Mouse (Mus musculus) ovary, postnatal 36 days (tissue): ENCODE measurements around the gene Emsy.

ENCODE experiments used
- DNase-seq: peaks from one replicate; pipeline ENCODE4 v3.0.0; 2022; ENCODE audit warnings: low spot score, mixed read lengths

The Emsy gene

DNA sequence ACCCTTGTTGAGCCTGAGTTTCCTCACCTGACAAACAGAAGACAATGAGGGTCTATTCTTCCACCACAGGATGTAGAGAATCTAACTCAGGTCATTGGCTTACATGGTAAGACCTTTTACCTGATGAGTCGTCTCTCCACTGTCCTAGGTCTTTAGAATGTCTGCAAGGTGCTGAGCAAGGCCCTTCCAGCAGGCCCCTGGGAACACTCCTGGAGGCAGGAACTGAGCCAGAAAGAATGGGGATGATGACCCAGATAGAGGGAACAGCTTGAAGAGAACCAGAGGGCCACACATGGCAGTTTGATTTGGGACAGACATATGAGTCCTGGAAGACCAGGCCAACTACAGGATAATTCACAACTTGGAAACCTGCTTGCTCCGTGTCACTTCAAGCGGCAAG is 114.3 kb downstream of the Emsy start:
- DNase-seq, result no peak

DNA sequence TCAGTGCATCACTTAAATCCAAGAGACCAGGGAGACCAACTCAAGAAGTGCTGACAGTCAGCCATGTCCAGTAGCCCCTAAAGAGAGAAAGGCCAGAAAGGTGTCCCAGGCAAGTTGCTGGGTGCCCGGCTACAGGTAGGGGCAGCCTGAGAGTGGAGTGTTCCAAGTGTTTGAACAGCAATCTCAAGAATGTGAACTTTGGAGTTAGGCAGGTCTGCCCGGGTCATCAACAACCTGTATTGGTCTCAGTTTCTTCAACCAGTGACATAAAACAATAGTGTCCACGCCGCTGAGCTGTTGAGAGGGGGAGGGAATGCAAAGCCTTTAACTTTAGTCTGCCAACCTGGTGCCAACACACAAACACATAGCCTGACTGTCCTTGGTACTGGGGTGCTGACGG is 115.0 kb downstream of the Emsy start:
- no peak for DNase-seq

DNA sequence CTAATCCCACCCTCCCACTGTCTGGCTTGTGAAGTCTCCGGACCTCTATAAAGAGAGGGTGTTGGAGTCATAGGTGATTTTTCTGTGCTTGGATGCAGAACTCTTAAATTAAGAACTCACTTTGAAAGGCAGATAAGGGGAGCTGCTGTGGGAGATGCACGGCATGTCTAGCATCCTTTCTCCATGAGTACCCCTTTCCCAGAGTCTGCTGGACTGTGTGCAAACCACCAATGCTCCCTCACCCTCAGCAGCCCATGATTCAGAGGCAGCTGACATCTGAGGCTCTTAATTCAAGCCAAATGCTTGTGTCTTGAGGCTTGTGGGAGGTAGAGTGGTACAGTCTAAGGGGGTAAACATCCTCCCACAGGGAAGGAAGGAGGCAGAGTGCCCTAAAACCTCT is 115.7 kb downstream of the Emsy start:
- DNase-seq, result no peak

DNA sequence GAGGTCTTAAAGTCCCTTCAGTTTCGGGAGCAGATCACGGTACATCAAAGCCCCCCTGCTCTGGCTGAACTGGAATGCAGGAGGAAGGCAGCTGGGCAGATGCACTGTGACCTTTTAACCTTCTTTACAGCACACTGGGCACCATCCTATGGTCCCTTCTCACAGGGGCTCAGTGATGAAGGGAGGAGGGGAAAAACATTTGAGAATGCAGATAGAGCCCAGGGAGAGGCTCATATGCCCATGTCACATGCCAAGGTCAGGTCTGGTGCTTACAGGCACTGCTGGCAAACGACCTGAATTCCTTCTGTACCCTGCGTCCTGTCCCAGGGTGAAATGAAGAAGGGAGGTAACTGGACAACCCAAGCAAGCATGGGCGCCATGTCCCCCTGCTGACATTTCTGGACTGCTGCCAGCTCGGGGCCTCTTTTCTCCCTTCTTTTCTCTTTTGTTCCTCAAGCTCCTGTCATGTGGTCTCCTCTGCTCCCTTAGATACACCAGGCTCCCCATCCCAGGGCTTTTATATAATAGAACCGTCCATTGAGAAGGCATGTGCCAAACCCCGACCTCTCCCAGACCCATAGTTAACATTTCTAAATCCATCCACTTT is 118.5 kb downstream of the Emsy start:
- no peak for DNase-seq

DNA sequence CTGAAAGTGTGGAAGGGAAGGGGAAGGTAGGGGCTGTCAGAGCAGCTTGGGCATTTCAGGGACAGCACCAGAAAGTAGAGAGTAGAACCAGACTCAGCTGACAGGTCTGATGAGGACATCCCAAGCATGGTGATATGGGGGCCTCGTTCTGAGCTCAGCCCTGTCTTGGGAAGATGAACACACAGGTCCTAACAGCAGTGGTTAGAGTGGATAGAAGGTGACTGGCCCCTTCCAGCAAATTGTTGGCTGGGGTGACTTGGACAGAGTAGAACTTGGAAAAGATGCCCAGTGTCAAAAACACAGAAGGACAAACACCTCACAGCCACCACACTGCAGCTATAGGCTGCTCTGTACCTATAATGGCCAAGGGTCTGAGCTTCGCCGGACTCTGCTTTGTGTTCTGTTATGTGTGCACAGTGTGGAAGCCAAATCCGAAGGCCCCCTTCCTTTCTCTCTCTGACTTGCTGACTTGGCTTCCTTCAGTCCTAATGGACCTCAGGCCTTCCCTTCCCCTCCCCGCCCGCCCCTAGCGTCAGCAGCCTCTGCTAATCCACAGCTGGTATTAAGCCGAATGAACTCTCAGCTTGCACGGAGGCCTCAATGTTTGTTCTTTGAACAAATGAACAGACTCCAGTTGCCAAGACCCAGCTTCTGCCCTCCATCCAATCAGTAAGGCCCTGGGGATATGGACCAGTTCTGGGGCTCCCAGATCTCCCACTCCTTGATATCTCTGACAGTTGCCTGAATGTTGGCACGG is 119.2 kb downstream of the Emsy start:
- no peak for DNase-seq
